Mouse (Mus musculus) stomach, postnatal 0 days (tissue): ENCODE results near the gene Irak1. TPM values are rescaled to one million over a fixed set of nuclear protein-coding genes. Genes with fewer than 3 reads are reported as not detected.

Experiments used
- ATAC-seq: fragments of 200-750 bp; cut with Nextera tagmentation; 2 replicates; pipeline ENCODE4 v1.8.0; 2017; ENCODE audit not compliant: low FRiP score, low TSS enrichment
- DNase-seq: peaks from one replicate; pipeline ENCODE4 v3.0.0-alpha.2; 2016; ENCODE audit warnings: low spot score
- H3K27ac ChIP-seq: fragments of 300-500 bp; sonication (generic); replicated peaks from 2 replicates; pipeline ENCODE4 v1.5.1; 2014; ENCODE audit warnings: mild to moderate bottlenecking, control low read depth
- H3K27me3 ChIP-seq: fragments of 300-500 bp; sonication (generic); 2 replicates; pipeline ENCODE4 v1.6.1; 2014; ENCODE audit warnings: low read length; ENCODE audit not compliant: control insufficient read depth, insufficient read depth
- H3K36me3 ChIP-seq: fragments of 300-500 bp; sonication (generic); 2 replicates; pipeline ENCODE4 v1.6.1; 2014; ENCODE audit warnings: low read length, mixed read lengths; ENCODE audit not compliant: control insufficient read depth, insufficient read depth
- H3K4me1 ChIP-seq: fragments of 300-500 bp; sonication (generic); replicated peaks from 2 replicates; pipeline ENCODE4 v1.6.1; 2014; ENCODE audit warnings: antibody characterized with exemption; ENCODE audit not compliant: control insufficient read depth, insufficient read depth
- H3K4me2 ChIP-seq: fragments of 300-500 bp; sonication (generic); replicated peaks from 2 replicates; pipeline ENCODE4 v1.6.1; 2014; ENCODE audit warnings: low read depth, mild to moderate bottlenecking, control low read depth, moderate library complexity
- H3K4me3 ChIP-seq: fragments of 300-500 bp; sonication (generic); 2 replicates; pipeline ENCODE4 v1.5.1; 2014; ENCODE audit warnings: low read depth, low read length, control low read depth
- H3K9ac ChIP-seq: fragments of 300-500 bp; sonication (generic); 2 replicates; pipeline ENCODE4 v1.6.1; 2014; ENCODE audit warnings: mild to moderate bottlenecking, low read length, control low read depth, mixed read lengths
- H3K9me3 ChIP-seq: fragments of 300-500 bp; sonication (generic); 2 replicates; pipeline ENCODE4 v1.6.1; 2016; ENCODE audit warnings: low read length; ENCODE audit not compliant: control insufficient read depth
- CTCF ChIP-seq: IDR thresholded peaks from 2 replicates; pipeline ENCODE4 v1.5.1; 2016; ENCODE audit warnings: antibody characterized with exemption, low read depth, mild to moderate bottlenecking, moderate library complexity
- EP300 ChIP-seq: optimal IDR thresholded peaks from 2 replicates; pipeline ENCODE3; 2016; ENCODE audit warnings: antibody characterized with exemption
- WGBS: fragments of 180-500 bp; shearing (Covaris S2); extraction: QIAGEN DNeasy Blood & Tissue Kit; methylation state at CpG from one replicate; pipeline ENCODE4 v1.1.7; 2014; 5-methylcytosine and 5-hydroxymethylcytosine counted together
- polyA plus RNA-seq: library from polyadenylated mRNA; unstranded; fragments of >200 nt; fragmentation: Nextera tagmentation; extraction: Ambion mirVana; gene quantifications from 2 replicates; pipeline ENCODE4 v1.2.1, GENCODE M21; 2015

The Irak1 gene
- polyA plus RNA-seq, 1 experiment from 2014 or later = 37.6 TPM

DNA sequence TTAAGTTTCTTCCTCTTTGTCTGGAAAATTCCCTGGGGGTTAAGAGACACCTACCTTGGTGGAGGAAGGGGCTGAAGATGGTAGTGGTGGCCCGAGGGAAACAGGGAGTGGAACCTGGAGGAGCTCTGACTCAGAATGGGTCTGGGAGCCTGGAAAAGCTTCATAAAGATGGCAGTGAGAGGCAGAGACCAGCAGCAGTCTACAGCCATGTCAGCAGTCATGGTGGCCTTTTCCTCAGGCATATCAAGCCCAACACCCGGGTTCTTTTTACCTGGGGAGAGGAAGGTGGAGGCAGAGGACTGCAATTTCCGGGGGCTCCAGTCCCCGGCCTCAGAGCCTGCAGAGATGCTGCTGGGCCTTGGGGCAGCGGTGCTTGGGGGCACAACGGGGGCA lies 927 bp downstream of the Irak1 start:
- Histone ChIP-seq H3K4me3 (peak overlapping the region; percentile 64), H3K4me2 (peak overlapping the region; percentile 65), H3K9ac (peak overlapping the region; percentile 82), H3K4me1 (no peaks in the 10 kb centered on the region), H3K27me3 (no peaks in the 10 kb centered on the region), H3K36me3 (0 out of 2 replicates have a peak, but pooled peaks cover 2% of the 10 kb centered on the region), H3K9me3 (no peaks in the 10 kb centered on the region), H3K27ac (0 out of 2 replicates have a peak overlapping the region, but pooled peaks have one; percentile 35)
- DNase-seq (no peak), ATAC-seq (no peak; the same call in 1 of the 2 replicates)
- WGBS = 31% methylated on average over 6 of the region's 6 CpGs
- TF ChIP-seq EP300 (no peak), CTCF (no peak)

- Histone ChIP-seq H3K4me1 (no peaks in the 10 kb centered on the region), H3K27ac (no peak overlapping the region), H3K9ac (no peak overlapping the region), H3K4me3 (no peak overlapping the region), H3K27me3 (no peaks in the 10 kb centered on the region), H3K36me3 (0 out of 2 replicates have a peak, but pooled peaks cover 2% of the 10 kb centered on the region), H3K4me2 (no peak overlapping the region), H3K9me3 (no peaks in the 10 kb centered on the region)
- 64% methylated on average over 1 of the region's 1 CpGs for WGBS
- TF ChIP-seq EP300 = no peak
- TF ChIP-seq CTCF = no peak
- DNase-seq = no peak
- no peak for ATAC-seq
Measured at GRCm38 (mm10) chrX:74014597-74014996, 9.1 kb downstream of the Irak1 start.

GRCm38 (mm10) chrX:74008063-74008462 lies 15.7 kb downstream of the Irak1 start:
- Histone ChIP-seq H3K4me3 (no peak overlapping the region), H3K9ac (no peak overlapping the region), H3K27me3 (no peaks in the 10 kb centered on the region), H3K4me1 (no peaks in the 10 kb centered on the region), H3K4me2 (no peak overlapping the region), H3K9me3 (no peaks in the 10 kb centered on the region), H3K36me3 (no peaks in the 10 kb centered on the region), H3K27ac (no peak overlapping the region)
- WGBS = 42% methylated on average over 8 of the region's 8 CpGs
- ATAC-seq = no peak
- DNase-seq = no peak
- TF ChIP-seq CTCF = no peak
- no peak for TF ChIP-seq EP300

GRCm38 (mm10) chrX:74006401-74006800 lies 17.3 kb downstream of the Irak1 start:
- H3K27me3 ChIP-seq = no peaks in the 10 kb centered on the region
- WGBS = 79% methylated on average over 21 of the region's 21 CpGs
- H3K27ac ChIP-seq = no peak overlapping the region
- DNase-seq = no peak
- H3K9ac ChIP-seq = no peak overlapping the region
- TF ChIP-seq EP300 (no peak), CTCF (no peak)
- H3K9me3 ChIP-seq = no peaks in the 10 kb centered on the region
- H3K36me3 ChIP-seq = no peaks in the 10 kb centered on the region
- no peak for ATAC-seq
- no peak overlapping the region for H3K4me2 ChIP-seq
- H3K4me3 ChIP-seq = no peak overlapping the region
- H3K4me1 ChIP-seq = no peaks in the 10 kb centered on the region

DNA sequence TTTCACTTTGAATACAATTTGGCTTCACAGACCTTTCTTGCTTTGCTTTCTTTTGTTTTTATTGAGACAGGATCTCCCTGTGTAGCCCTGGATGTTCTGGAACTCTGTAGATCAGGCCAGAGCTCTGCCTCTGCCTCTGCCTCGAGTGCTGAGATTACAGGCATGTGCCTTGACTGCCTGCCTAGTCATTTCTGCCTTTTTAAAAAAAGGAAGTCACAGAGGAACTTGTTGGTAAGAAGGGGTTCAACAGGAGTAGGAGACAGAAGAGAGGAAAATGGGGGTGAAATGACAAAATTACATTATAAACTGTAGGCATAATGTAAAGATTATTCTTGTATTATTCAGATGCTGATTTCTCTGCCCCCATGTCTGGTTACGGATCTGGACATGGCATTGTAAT lies 20.1 kb downstream of the Irak1 start:
- Histone ChIP-seq H3K27ac (no peak overlapping the region), H3K4me2 (no peak overlapping the region), H3K36me3 (no peaks in the 10 kb centered on the region), H3K4me1 (no peaks in the 10 kb centered on the region), H3K4me3 (no peak overlapping the region), H3K9ac (no peak overlapping the region), H3K9me3 (no peaks in the 10 kb centered on the region), H3K27me3 (no peaks in the 10 kb centered on the region)
- WGBS = 68% methylated on average over 2 of the region's 2 CpGs
- TF ChIP-seq EP300 (no peak), CTCF (no peak)
- ATAC-seq (no peak), DNase-seq (no peak)

- no peak overlapping the region for H3K9ac ChIP-seq
- no peak overlapping the region for H3K4me2 ChIP-seq
- no peak for TF ChIP-seq EP300
- TF ChIP-seq CTCF = no peak
- H3K4me1 ChIP-seq = no peaks in the 10 kb centered on the region
- WGBS = 76% methylated on average over 3 of the region's 3 CpGs
- DNase-seq (no peak), ATAC-seq (no peak)
- no peak overlapping the region for H3K27ac ChIP-seq
- no peaks in the 10 kb centered on the region for H3K27me3 ChIP-seq
- H3K4me3 ChIP-seq = no peak overlapping the region
- H3K36me3 ChIP-seq = no peaks in the 10 kb centered on the region
- H3K9me3 ChIP-seq = no peaks in the 10 kb centered on the region
Measured at GRCm38 (mm10) chrX:74001024-74001423, 22.7 kb downstream of the Irak1 start.
